Mouse (Mus musculus) hindbrain, embryonic 13.5 days (tissue): ENCODE data around the gene Ccdc148. TPM values are rescaled to one million over a fixed set of nuclear protein-coding genes. Genes with fewer than 3 reads are reported as not detected.

Source experiments
- ATAC-seq: fragments of 200-750 bp; cut with Nextera tagmentation; 2 replicates; pipeline ENCODE4 v1.8.0; 2017; ENCODE audit warnings: moderate TSS enrichment; ENCODE audit not compliant: low FRiP score
- H3K27ac ChIP-seq: fragments of 300-500 bp; sonication (generic); 2 replicates; pipeline ENCODE4 v1.5.1; 2015; ENCODE audit warnings: inconsistent platforms, mild to moderate bottlenecking, moderate library complexity
- H3K27me3 ChIP-seq: fragments of 300-500 bp; sonication (generic); 2 replicates; pipeline ENCODE4 v1.6.1; 2015; ENCODE audit warnings: mild to moderate bottlenecking, inconsistent platforms
- H3K36me3 ChIP-seq: fragments of 300-500 bp; sonication (generic); 2 replicates; pipeline ENCODE4 v1.6.1; 2015; ENCODE audit warnings: mild to moderate bottlenecking, inconsistent platforms
- H3K4me1 ChIP-seq: fragments of 300-500 bp; sonication (generic); replicated peaks from 2 replicates; pipeline ENCODE4 v1.6.1; 2015; ENCODE audit warnings: inconsistent platforms
- H3K4me2 ChIP-seq: fragments of 300-500 bp; sonication (generic); 2 replicates; pipeline ENCODE4 v1.6.1; 2015; ENCODE audit warnings: inconsistent platforms, mild to moderate bottlenecking, moderate library complexity
- H3K4me3 ChIP-seq: fragments of 300-500 bp; sonication (generic); 2 replicates; pipeline ENCODE4 v1.5.1; 2015; ENCODE audit warnings: mild to moderate bottlenecking, inconsistent platforms
- H3K9ac ChIP-seq: fragments of 300-500 bp; sonication (generic); 2 replicates; pipeline ENCODE4 v1.6.1; 2015; ENCODE audit warnings: mild to moderate bottlenecking, inconsistent platforms
- H3K9me3 ChIP-seq: fragments of 300-500 bp; sonication (generic); 2 replicates; pipeline ENCODE4 v1.6.1; 2016; ENCODE audit warnings: inconsistent platforms
- WGBS: fragments of 180-500 bp; shearing (Covaris S2); methylation state at CpG from one replicate; pipeline ENCODE4 v1.1.7; 2015; 5-methylcytosine and 5-hydroxymethylcytosine counted together
- polyA plus RNA-seq: library from polyadenylated mRNA; unstranded; fragments of >200 nt; fragmentation: Nextera tagmentation; extraction: Ambion mirVana; gene quantifications from 2 replicates; pipeline ENCODE4 v1.2.1, GENCODE M21; 2015

The Ccdc148 gene
- polyA plus RNA-seq, 1 experiment from 2014 or later: 4.3 TPM

- no peaks in the 10 kb centered on the region for H3K9me3 ChIP-seq
- H3K27me3 ChIP-seq: no peaks in the 10 kb centered on the region
- no peak overlapping the region for H3K4me2 ChIP-seq
- WGBS: 88% methylated on average over 8 of the region's 8 CpGs
- ATAC-seq: no peak
- H3K9ac ChIP-seq: no peak overlapping the region
- H3K27ac ChIP-seq: no peak overlapping the region
- H3K4me1 ChIP-seq: 0 out of 2 replicates have a peak, but pooled peaks cover 3% of the 10 kb centered on the region
- H3K4me3 ChIP-seq: no peak overlapping the region
- no peaks in the 10 kb centered on the region for H3K36me3 ChIP-seq
Observed at GRCm38 (mm10) chr2:59131044-59131443, 29.4 kb downstream of the Ccdc148 start.

DNA sequence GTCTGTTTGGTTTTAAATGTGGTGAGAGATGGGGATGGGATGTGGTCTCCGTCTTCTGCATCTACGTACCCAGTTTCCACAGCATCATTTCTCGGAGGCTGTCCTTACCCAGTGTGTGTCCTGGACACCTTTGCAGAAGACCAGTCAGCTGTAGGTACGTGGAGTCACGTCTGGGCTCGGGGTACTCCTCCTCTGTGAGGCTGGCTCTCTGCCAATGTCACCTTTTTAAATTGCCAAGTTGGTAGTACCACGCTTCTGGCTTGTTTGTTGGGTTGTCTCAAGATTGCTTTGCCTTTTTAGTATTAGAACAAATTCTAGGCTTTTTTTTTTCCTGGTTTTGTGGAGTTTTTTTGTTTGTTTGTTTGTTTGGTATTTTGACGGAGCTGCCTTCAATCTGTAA, 30.7 kb downstream of the Ccdc148 start:
- Histone ChIP-seq H3K4me3 (no peak overlapping the region), H3K9me3 (no peaks in the 10 kb centered on the region), H3K27me3 (no peaks in the 10 kb centered on the region), H3K4me2 (no peak overlapping the region), H3K4me1 (0 out of 2 replicates have a peak, but pooled peaks cover 3% of the 10 kb centered on the region), H3K36me3 (no peaks in the 10 kb centered on the region), H3K9ac (no peak overlapping the region), H3K27ac (no peak overlapping the region)
- 87% methylated on average over 8 of the region's 8 CpGs for WGBS
- no peak for ATAC-seq

- Histone ChIP-seq H3K4me1 (0 out of 2 replicates have a peak, but pooled peaks cover 3% of the 10 kb centered on the region), H3K4me2 (no peak overlapping the region), H3K9me3 (no peaks in the 10 kb centered on the region), H3K27me3 (no peaks in the 10 kb centered on the region), H3K9ac (no peak overlapping the region), H3K36me3 (no peaks in the 10 kb centered on the region), H3K4me3 (no peak overlapping the region), H3K27ac (no peak overlapping the region)
- ATAC-seq: no peak
- WGBS: 89% methylated on average over 7 of the region's 7 CpGs
Observed at GRCm38 (mm10) chr2:59129023-59129422, 31.5 kb downstream of the Ccdc148 start.

DNA sequence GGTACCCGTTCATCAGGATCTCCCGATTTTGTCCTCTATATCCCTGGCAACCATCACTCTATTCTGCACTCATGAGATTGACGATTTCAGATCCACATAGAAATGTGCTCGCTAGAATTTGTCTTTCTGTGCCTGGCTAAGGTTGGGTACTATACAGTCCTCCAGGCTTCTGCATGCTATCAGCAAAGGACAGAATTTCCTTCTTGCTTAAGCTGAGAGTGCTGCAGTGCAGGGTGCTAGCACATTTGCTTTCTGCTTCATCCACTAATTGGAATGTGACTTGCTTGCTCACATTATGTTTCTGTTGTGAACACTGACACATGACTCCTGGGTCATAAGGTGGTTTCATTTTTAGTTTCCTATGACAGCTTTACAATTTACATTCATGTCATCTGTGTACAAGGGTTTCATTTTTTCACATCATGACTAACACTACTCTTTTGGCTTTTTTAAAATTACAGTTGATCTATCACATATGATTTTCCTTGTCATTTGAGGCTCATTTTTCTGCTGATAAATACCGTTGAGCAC, 104.8 kb downstream of the Ccdc148 start:
- WGBS: 90% methylated on average over 5 of the region's 5 CpGs
- Histone ChIP-seq H3K9me3 (no peaks in the 10 kb centered on the region), H3K4me1 (no peaks in the 10 kb centered on the region), H3K4me2 (no peak overlapping the region), H3K4me3 (no peak overlapping the region), H3K36me3 (no peaks in the 10 kb centered on the region), H3K27me3 (no peaks in the 10 kb centered on the region), H3K27ac (no peak overlapping the region), H3K9ac (no peak overlapping the region)
- no peak for ATAC-seq

DNA sequence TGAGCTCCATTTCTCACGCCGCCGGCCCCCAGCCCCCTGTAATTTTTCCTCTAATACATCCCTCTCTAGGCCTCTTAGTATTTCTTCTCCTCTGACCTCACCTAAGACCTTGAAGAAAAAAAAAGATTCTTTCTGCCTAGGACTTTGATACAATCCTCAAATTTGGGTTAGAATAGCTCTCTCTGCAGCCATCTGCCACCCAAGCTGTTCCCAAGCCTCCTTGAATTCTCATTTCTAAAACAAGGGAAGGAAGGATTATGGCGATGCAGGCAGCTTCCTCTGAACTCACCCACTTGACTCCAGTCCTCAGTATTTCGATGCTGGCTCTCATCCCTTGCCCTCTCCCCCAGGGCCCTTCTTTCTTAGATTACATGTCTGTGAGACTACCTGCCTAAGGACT, 106.1 kb downstream of the Ccdc148 start:
- no peak for ATAC-seq

DNA sequence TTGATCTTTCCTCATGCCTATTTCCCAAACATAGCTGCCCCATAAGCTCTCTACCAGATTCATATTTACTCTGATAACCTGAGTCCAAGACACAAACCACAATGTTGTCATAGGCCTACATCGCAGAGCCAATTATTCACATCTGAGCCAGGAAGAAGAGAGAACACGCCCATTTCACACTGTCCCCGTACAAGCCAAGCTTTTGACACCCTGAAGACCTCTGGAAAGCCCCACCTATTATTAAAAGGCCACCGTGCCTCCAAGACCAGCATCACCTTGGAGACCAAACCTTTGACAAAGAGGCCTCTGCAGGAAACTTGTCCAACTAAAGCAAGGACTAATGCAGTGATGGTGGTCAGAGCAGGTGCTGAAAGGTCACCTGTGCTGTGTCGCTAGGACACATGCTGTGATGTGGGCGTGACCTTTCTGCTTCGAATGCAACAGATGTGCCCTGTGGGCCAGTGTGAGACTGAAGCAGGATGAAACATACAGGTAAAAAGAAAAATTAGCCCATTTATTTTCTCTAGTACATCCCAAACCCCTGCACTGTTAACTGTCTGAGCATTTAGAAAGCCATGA, 106.9 kb downstream of the Ccdc148 start:
- no peaks in the 10 kb centered on the region for H3K27me3 ChIP-seq
- 62% methylated on average over 7 of the region's 7 CpGs for WGBS
- H3K4me3 ChIP-seq: no peak overlapping the region
- no peak for ATAC-seq
- peaks cover 4% of the 10 kb centered on the region; the same call in 1 of the 2 replicates for H3K4me1 ChIP-seq
- H3K36me3 ChIP-seq: no peaks in the 10 kb centered on the region
- no peak overlapping the region for H3K27ac ChIP-seq
- no peaks in the 10 kb centered on the region for H3K9me3 ChIP-seq
- H3K4me2 ChIP-seq: no peak overlapping the region
- no peak overlapping the region for H3K9ac ChIP-seq

More for the DNA sequence above, 106.1 kb downstream of the Ccdc148 start:
- no peak overlapping the region for H3K9ac ChIP-seq
- H3K4me1 ChIP-seq: peaks cover 4% of the 10 kb centered on the region; the same call in 1 of the 2 replicates
- H3K4me3 ChIP-seq: no peak overlapping the region
- H3K4me2 ChIP-seq: no peak overlapping the region
- H3K36me3 ChIP-seq: no peaks in the 10 kb centered on the region
- 66% methylated on average over 5 of the region's 5 CpGs for WGBS
- no peaks in the 10 kb centered on the region for H3K9me3 ChIP-seq
- no peaks in the 10 kb centered on the region for H3K27me3 ChIP-seq
- H3K27ac ChIP-seq: no peak overlapping the region

GRCm38 (mm10) chr2:59050245-59050824, 110.1 kb downstream of the Ccdc148 start:
- Histone ChIP-seq H3K36me3 (no peaks in the 10 kb centered on the region), H3K4me3 (no peak overlapping the region), H3K27me3 (no peaks in the 10 kb centered on the region), H3K9me3 (no peaks in the 10 kb centered on the region), H3K4me2 (no peak overlapping the region), H3K4me1 (peaks cover 4% of the 10 kb centered on the region; the same call in 1 of the 2 replicates), H3K9ac (no peak overlapping the region), H3K27ac (no peak overlapping the region)
- 69% methylated on average over 8 of the region's 8 CpGs for WGBS
- no peak for ATAC-seq

DNA sequence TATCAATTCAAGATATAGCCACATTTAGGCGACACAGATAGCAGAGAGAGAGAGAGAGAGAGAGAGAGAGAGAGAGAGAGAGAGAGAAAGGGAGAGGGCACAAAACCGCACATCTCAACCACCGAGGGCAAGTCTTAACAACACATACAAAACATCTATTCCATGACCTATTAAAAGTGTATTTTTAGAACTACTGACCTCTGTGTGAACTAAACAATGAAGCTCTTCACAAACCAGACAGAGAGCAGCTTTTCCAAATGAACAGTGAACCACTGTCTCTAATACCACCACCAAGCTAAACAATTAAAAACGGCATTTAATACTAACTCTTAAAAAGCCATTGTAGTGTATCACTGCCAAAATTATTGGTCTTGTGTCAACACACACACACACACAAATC, 110.8 kb downstream of the Ccdc148 start:
- ATAC-seq: no peak
- no peak overlapping the region for H3K4me3 ChIP-seq

GRCm38 (mm10) chr2:59048775-59049451, 111.6 kb downstream of the Ccdc148 start:
- H3K36me3 ChIP-seq: no peaks in the 10 kb centered on the region
- H3K9me3 ChIP-seq: no peaks in the 10 kb centered on the region
- H3K4me1 ChIP-seq: peaks cover 4% of the 10 kb centered on the region; the same call in 1 of the 2 replicates
- no peak for ATAC-seq
- H3K4me3 ChIP-seq: no peak overlapping the region
- no peak overlapping the region for H3K9ac ChIP-seq
- no peaks in the 10 kb centered on the region for H3K27me3 ChIP-seq
- no peak overlapping the region for H3K27ac ChIP-seq
- no peak overlapping the region for H3K4me2 ChIP-seq
- WGBS: 48% methylated on average over 6 of the region's 6 CpGs

More for the DNA sequence above, 110.8 kb downstream of the Ccdc148 start:
- no peaks in the 10 kb centered on the region for H3K9me3 ChIP-seq
- WGBS: 37% methylated on average over 4 of the region's 4 CpGs
- no peak overlapping the region for H3K9ac ChIP-seq
- peaks cover 4% of the 10 kb centered on the region; the same call in 1 of the 2 replicates for H3K4me1 ChIP-seq
- no peaks in the 10 kb centered on the region for H3K36me3 ChIP-seq
- no peak overlapping the region for H3K4me2 ChIP-seq
- H3K27ac ChIP-seq: no peak overlapping the region
- no peaks in the 10 kb centered on the region for H3K27me3 ChIP-seq

- H3K36me3 ChIP-seq: no peaks in the 10 kb centered on the region
- no peak for ATAC-seq
- no peaks in the 10 kb centered on the region; the same call in 1 of the 2 replicates for H3K4me1 ChIP-seq
- H3K4me3 ChIP-seq: no peak overlapping the region
- no peak overlapping the region for H3K9ac ChIP-seq
- no peak overlapping the region for H3K27ac ChIP-seq
- 76% methylated on average over 22 of the region's 22 CpGs for WGBS
- no peaks in the 10 kb centered on the region for H3K27me3 ChIP-seq
- no peaks in the 10 kb centered on the region for H3K9me3 ChIP-seq
- no peak overlapping the region for H3K4me2 ChIP-seq
Observed at GRCm38 (mm10) chr2:59043313-59044032, 117.0 kb downstream of the Ccdc148 start.

DNA sequence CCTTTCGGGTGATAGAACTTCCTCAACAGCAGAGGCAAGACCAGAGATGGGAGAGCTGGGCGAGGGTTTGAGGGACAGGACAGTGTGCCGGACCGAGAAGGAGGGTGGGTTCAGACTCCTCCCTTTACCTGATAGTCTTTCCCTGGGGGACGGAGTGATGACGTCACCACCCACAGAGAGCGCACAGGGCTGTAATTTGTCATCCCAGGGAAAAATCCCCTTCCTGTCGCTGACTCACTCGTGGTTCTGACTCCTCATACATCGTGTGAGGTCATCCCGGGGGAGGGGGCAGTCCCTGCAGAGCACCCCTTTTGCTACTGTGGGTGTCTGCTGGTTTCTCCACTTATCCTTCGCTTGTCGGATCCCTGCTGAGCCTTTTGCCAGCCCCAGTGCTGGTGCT, 117.9 kb downstream of the Ccdc148 start:
- no peak overlapping the region for H3K9ac ChIP-seq
- ATAC-seq: peak; percentile 39; the same call in 1 of the 2 replicates
- H3K36me3 ChIP-seq: no peaks in the 10 kb centered on the region
- no peaks in the 10 kb centered on the region; the same call in 1 of the 2 replicates for H3K4me1 ChIP-seq
- no peaks in the 10 kb centered on the region for H3K27me3 ChIP-seq
- no peak overlapping the region for H3K27ac ChIP-seq
- H3K9me3 ChIP-seq: no peaks in the 10 kb centered on the region
- WGBS: 61% methylated on average over 13 of the region's 13 CpGs
- H3K4me2 ChIP-seq: no peak overlapping the region
- no peak overlapping the region for H3K4me3 ChIP-seq

DNA sequence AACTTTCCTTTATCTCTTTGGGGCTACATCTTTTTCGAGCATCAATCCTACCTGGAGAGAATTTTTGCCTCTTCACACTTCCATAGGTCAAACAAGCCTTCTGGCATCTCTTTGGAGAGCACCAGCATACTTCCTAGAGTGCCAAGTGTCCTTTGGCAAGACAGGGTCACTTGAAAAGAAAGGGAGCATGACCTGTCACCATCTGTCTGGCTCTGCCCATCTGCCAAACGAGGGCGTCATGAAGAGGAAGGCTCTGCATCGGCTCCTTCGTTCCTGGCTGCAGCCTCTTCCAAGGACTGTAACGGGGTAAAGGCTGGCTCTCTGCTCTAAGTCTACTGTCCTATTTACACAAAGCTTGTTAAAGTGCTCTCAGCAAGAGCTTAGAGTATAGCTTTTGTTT, 124.0 kb downstream of the Ccdc148 start:
- no peaks in the 10 kb centered on the region for H3K4me1 ChIP-seq
- H3K27me3 ChIP-seq: no peaks in the 10 kb centered on the region
- WGBS: 47% methylated on average over 6 of the region's 6 CpGs
- no peaks in the 10 kb centered on the region for H3K9me3 ChIP-seq
- no peaks in the 10 kb centered on the region for H3K36me3 ChIP-seq
- no peak overlapping the region for H3K9ac ChIP-seq
- H3K4me2 ChIP-seq: no peak overlapping the region
- no peak overlapping the region for H3K27ac ChIP-seq
- H3K4me3 ChIP-seq: no peak overlapping the region
- ATAC-seq: no peak
